Mouse (Mus musculus) ES-Bruce4 (cell line): ENCODE data around the gene Taok2.

Experiments
- CTCF ChIP-seq: IDR thresholded peaks from one replicate; pipeline ENCODE4 v1.8.1; 2011; ENCODE audit warnings: low read depth, low read length
- EP300 ChIP-seq: IDR thresholded peaks from 2 replicates; pipeline ENCODE4 v1.6.1; 2011; ENCODE audit warnings: low read depth, low read length; ENCODE audit not compliant: insufficient read depth
- POLR2A ChIP-seq: IDR thresholded peaks from one replicate; pipeline ENCODE4 v1.8.1; 2011; ENCODE audit warnings: low read length; ENCODE audit not compliant: insufficient read depth

DNA sequence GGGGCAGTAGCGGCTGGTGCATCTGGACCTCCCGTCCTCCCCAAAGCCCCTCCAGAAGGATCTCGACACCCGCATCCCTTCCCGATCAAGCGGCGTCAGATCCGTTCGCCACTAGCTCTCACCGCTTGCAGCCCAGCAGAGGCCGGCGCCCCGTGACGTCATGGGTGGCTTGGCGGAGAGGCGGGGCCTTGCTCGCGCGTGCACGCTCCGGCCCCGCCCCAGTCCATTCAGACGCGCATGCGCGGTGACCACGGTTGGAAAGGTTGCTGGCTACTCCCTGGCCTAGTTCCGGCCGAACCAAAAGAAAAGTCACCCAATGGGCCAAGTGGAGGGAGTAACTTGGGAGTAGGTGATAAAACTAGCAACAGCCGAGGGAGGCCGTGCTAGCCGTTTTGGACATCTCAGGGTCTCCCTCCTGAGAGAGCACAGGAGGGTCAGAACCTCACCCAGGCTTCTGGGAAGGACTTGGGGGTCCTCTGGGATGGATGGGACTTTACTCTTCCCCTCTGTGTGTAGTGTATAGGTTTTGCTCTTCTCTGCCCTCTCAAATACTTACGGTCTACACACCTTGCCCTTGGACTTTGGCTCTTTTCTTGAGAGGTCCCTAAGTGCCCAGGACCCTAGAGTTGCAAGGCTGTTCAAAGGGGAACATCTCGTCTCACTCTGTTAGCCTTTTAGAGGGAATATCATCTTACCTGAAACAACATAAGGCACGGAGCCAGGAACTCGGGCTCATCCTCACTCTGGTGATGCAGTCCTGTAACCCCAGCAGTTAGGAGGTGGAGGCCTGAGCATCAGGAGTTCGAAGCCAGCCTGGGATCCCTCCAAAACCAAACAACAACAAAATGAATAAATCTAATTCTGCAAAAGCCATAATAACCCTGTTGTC lies 13.8 kb upstream of the Taok2 start:
- peak; percentile 67 for TF ChIP-seq POLR2A
- no peak for TF ChIP-seq CTCF
- TF ChIP-seq EP300: no peak
